Mouse (Mus musculus): ENCODE results near the gene Nufip2. TPM values are rescaled to one million over a fixed set of nuclear protein-coding genes. Genes with fewer than 3 reads are reported as not detected.

Gene Nufip2
- total and polyA plus RNA-seq, 3 experiments = 24.7 to 56.1 (median 50.5) TPM

GRCm38 (mm10) chr11:77764694-77765458 lies 78.9 kb downstream of the Nufip2 start:
- H3K4me3 ChIP-seq (ENCODE audit: control insufficient read depth in 1 of 2, insufficient read depth in 1 of 2, low read depth in 2 of 2, low read length in 2 of 2) = no peak overlapping the region

GRCm38 (mm10) chr11:77765459-77765777 lies 79.5 kb downstream of the Nufip2 start:
- no peaks in the 10 kb centered on the region for H3K36me3 ChIP-seq (ENCODE audit: control insufficient read depth in 1 of 2, insufficient read depth in 2 of 2, low read length in 2 of 2)
- TF ChIP-seq KAT2A (conservative IDR thresholded peaks at IDR 0.05; ENCODE audit: low read depth, low read length) (no peak), CTCF (IDR thresholded peaks at IDR 0.05 in 2 of 3, conservative IDR thresholded peaks at IDR 0.05 in 1 of 3; ENCODE audit: control insufficient read depth in 1 of 3, insufficient read depth in 1 of 3, low read depth in 2 of 3, low read length in 3 of 3, poor library complexity in 1 of 3, severe bottlenecking in 1 of 3) (no peak), RAD21 (IDR thresholded peaks at IDR 0.05; ENCODE audit: low read depth, low read length) (no peak), USF2 (IDR thresholded peaks at IDR 0.05; ENCODE audit: borderline replicate concordance in 1 of 2, insufficient read depth in 1 of 2, low read depth in 1 of 2, low read length in 2 of 2) (no peak), JUND (IDR thresholded peaks at IDR 0.05; ENCODE audit: low read depth, low read length) (no peak), ETS1 (IDR thresholded peaks at IDR 0.05; ENCODE audit: low read depth, low read length) (no peak), POLR2AphosphoS5 (IDR thresholded peaks at IDR 0.05; ENCODE audit: borderline replicate concordance, low read depth, low read length) (no peak), USF1 (IDR thresholded peaks at IDR 0.05; ENCODE audit: low read depth, low read length) (no peak), CHD1 (IDR thresholded peaks at IDR 0.05; ENCODE audit: low read depth, low read length) (no peak), ZNF384 (IDR thresholded peaks at IDR 0.05; ENCODE audit: low read depth, low read length) (no peak), MAFK (IDR thresholded peaks at IDR 0.05; ENCODE audit: borderline replicate concordance, low read depth, low read length) (no peak), NELFE (IDR thresholded peaks at IDR 0.05; ENCODE audit: low read depth, low read length) (no peak), TAL1 (IDR thresholded peaks at IDR 0.05; ENCODE audit: low read length) (no peak), GABPA (IDR thresholded peaks at IDR 0.05; ENCODE audit: low read depth, low read length) (no peak), POLR2AphosphoS2 (IDR thresholded peaks at IDR 0.05; ENCODE audit: low read length) (no peak), ZMIZ1 (IDR thresholded peaks at IDR 0.05; ENCODE audit: low read depth, low read length) (no peak)
- no peak overlapping the region for H3K27ac ChIP-seq (ENCODE audit: control insufficient read depth, low read depth, low read length)
- peaks cover 0 to 12% of the 10 kb centered on the region in 2 experiments; a peak in 3 of 4 replicates for H3K4me1 ChIP-seq (ENCODE audit: control insufficient read depth in 1 of 2, insufficient read depth in 2 of 2, low read length in 2 of 2)
- no peaks in the 10 kb centered on the region for H3K9me3 ChIP-seq (replicated peaks; ENCODE audit: insufficient read depth, low read length)
- DNase-seq (ENCODE audit: low read depth, low spot score) = no peak
- no peak overlapping the region for H3K9ac ChIP-seq (ENCODE audit: control insufficient read depth, low read depth, low read length, poor library complexity, severe bottlenecking)
- H3K4me3 ChIP-seq (ENCODE audit: control insufficient read depth in 1 of 2, insufficient read depth in 1 of 2, low read depth in 2 of 2, low read length in 2 of 2) = no peak overlapping the region
- peaks cover 5% of the 10 kb centered on the region for H3K79me2 ChIP-seq (ENCODE audit: control insufficient read depth, insufficient read depth, low read length, poor library complexity)
- H3K27me3 ChIP-seq (ENCODE audit: control insufficient read depth in 1 of 2, insufficient read depth in 2 of 2, low read length in 2 of 2) = peaks cover 0 to 5% of the 10 kb centered on the region in 2 experiments; a peak in 2 of 4 replicates

More at GRCm38 (mm10) chr11:77764694-77765458, 78.9 kb downstream of the Nufip2 start:
- Histone ChIP-seq H3K27me3 (ENCODE audit: control insufficient read depth in 1 of 2, insufficient read depth in 2 of 2, low read length in 2 of 2) (peaks cover 0 to 5% of the 10 kb centered on the region in 2 experiments; a peak in 2 of 4 replicates), H3K4me1 (ENCODE audit: control insufficient read depth in 1 of 2, insufficient read depth in 2 of 2, low read length in 2 of 2) (peaks cover 0 to 12% of the 10 kb centered on the region in 2 experiments; a peak in 3 of 4 replicates), H3K36me3 (ENCODE audit: control insufficient read depth in 1 of 2, insufficient read depth in 2 of 2, low read length in 2 of 2) (no peaks in the 10 kb centered on the region), H3K27ac (ENCODE audit: control insufficient read depth, low read depth, low read length) (no peak overlapping the region), H3K9ac (ENCODE audit: control insufficient read depth, low read depth, low read length, poor library complexity, severe bottlenecking) (no peak overlapping the region), H3K9me3 (replicated peaks; ENCODE audit: insufficient read depth, low read length) (no peaks in the 10 kb centered on the region), H3K79me2 (ENCODE audit: control insufficient read depth, insufficient read depth, low read length, poor library complexity) (peaks cover 5% of the 10 kb centered on the region)
- TF ChIP-seq MYB (IDR thresholded peaks at IDR 0.05; ENCODE audit: low read depth, low read length) = no peak
- no peak for DNase-seq (ENCODE audit: low read depth, low spot score)
